Mouse (Mus musculus) megakaryocyte, embryonic 14.5 days (primary cell): ENCODE measurements around the gene Cela3a. TPM values are rescaled to one million over a fixed set of nuclear protein-coding genes. Genes with fewer than 3 reads are reported as not detected.
A peak's percentile ranks its signal among the peaks of the same experiment; 100 is the strongest.

ENCODE experiments used
- H3K27me3 ChIP-seq: replicated peaks from 2 replicates; pipeline ENCODE3; 2012; ENCODE audit warnings: inconsistent platforms
- H3K36me3 ChIP-seq: replicated peaks from 2 replicates; pipeline ENCODE3; 2012; ENCODE audit warnings: low read length, inconsistent platforms, mixed read lengths
- H3K4me1 ChIP-seq: 2 replicates; pipeline ENCODE4 v1.6.1; 2012; ENCODE audit warnings: inconsistent platforms
- H3K4me3 ChIP-seq: replicated peaks from 2 replicates; pipeline ENCODE3; 2012; ENCODE audit warnings: moderate library complexity, mild to moderate bottlenecking, inconsistent platforms
- H3K9me3 ChIP-seq: 2 replicates; pipeline ENCODE4 v1.6.1; 2012; ENCODE audit warnings: inconsistent platforms
- FLI1 ChIP-seq: IDR thresholded peaks from 2 replicates; pipeline ENCODE4 v1.6.1; 2012; ENCODE audit warnings: low read length, inconsistent platforms, mixed read lengths
- GATA1 ChIP-seq: IDR thresholded peaks from 3 replicates; pipeline ENCODE4 v1.6.1; 2012; ENCODE audit warnings: mixed read lengths, low read length, inconsistent platforms, borderline replicate concordance
- polyA plus RNA-seq: library from polyadenylated mRNA; stranded (reverse); fragments of >175 nt; gene quantifications from 2 replicates; pipeline ENCODE4 v1.2.3, GENCODE M21; 2012; ENCODE audit warnings: low replicate concordance; ENCODE audit not compliant: insufficient read depth

The Cela3a gene
- polyA plus RNA-seq, 1 experiment = not detected

GRCm38 (mm10) chr4:137358291-137359002 is 51.1 kb downstream of the Cela3a start:
- Histone ChIP-seq H3K27me3 (no peaks in the 10 kb centered on the region), H3K4me1 (peaks cover 57% of the 10 kb centered on the region), H3K4me3 (peak overlapping the region; percentile 93), H3K9me3 (no peaks in the 10 kb centered on the region), H3K36me3 (peaks cover 12% of the 10 kb centered on the region)
- no peak for TF ChIP-seq FLI1
- TF ChIP-seq GATA1 = no peak

GRCm38 (mm10) chr4:137357517-137358254 is 51.9 kb downstream of the Cela3a start, which contains the start of gene Cdc42:
Gene Cdc42, minus strand, starts transcription at chr4:137357720.
- Histone ChIP-seq H3K36me3 (peaks cover 20% of the 10 kb centered on the region), H3K4me3 (peak within 1 kb of the TSS; percentile 93), H3K4me1 (peaks cover 64% of the 10 kb centered on the region), H3K9me3 (no peaks in the 10 kb centered on the region), H3K27me3 (no peaks in the 10 kb centered on the region)
- no peak for TF ChIP-seq GATA1
- TF ChIP-seq FLI1 = no peak

GRCm38 (mm10) chr4:137356674-137357510 is 52.7 kb downstream of the Cela3a start:
- no peaks in the 10 kb centered on the region for H3K27me3 ChIP-seq
- no peak for TF ChIP-seq FLI1
- peaks cover 67% of the 10 kb centered on the region for H3K4me1 ChIP-seq
- no peaks in the 10 kb centered on the region for H3K9me3 ChIP-seq
- peaks cover 21% of the 10 kb centered on the region for H3K36me3 ChIP-seq
- peak overlapping the region; percentile 93 for H3K4me3 ChIP-seq

Other genes starting within 250 kb of the Cela3a start
- gene Wnt4, start 132.3 kb downstream of the Cela3a start, polyA plus RNA-seq = not detected in 2 replicates
- gene Cdc42, start 52.1 kb downstream of the Cela3a start, polyA plus RNA-seq = 4.3 and 28.1 TPM in 2 replicates
- gene Cela3b, start 20.7 kb upstream of the Cela3a start, polyA plus RNA-seq = 0.47 TPM in 1 of 2 replicates, not detected in the other
- gene 1700013G24Rik, start 43.5 kb upstream of the Cela3a start, polyA plus RNA-seq = not detected in 2 replicates
- 0.15 TPM in 1 of 2 replicates, not detected in the other for gene Hspg2, start 59.0 kb upstream of the Cela3a start, polyA plus RNA-seq
- not detected in 2 replicates for gene Ldlrad2, start 164.8 kb upstream of the Cela3a start, polyA plus RNA-seq
- 21.7 and 46.2 TPM in 2 replicates for gene Usp48, start 184.0 kb upstream of the Cela3a start, polyA plus RNA-seq